Mouse (Mus musculus) cerebellum, adult 2 months (tissue): ENCODE measurements around the gene Cenps.
A peak's percentile ranks its signal among the peaks of the same experiment; 100 is the strongest.

Experiments
- CTCF ChIP-seq: fragments of 200-500 bp; IDR thresholded peaks from 2 replicates; pipeline ENCODE4 v1.5.1; 2011; ENCODE audit warnings: low read depth, mild to moderate bottlenecking, control low read depth, low read length, moderate library complexity, borderline replicate concordance; ENCODE audit not compliant: insufficient read depth
- POLR2A ChIP-seq: fragments of 200-500 bp; IDR thresholded peaks from 2 replicates; pipeline ENCODE4 v1.6.1; 2011; ENCODE audit warnings: low read length, control low read depth, borderline replicate concordance; ENCODE audit not compliant: insufficient read depth

DNA sequence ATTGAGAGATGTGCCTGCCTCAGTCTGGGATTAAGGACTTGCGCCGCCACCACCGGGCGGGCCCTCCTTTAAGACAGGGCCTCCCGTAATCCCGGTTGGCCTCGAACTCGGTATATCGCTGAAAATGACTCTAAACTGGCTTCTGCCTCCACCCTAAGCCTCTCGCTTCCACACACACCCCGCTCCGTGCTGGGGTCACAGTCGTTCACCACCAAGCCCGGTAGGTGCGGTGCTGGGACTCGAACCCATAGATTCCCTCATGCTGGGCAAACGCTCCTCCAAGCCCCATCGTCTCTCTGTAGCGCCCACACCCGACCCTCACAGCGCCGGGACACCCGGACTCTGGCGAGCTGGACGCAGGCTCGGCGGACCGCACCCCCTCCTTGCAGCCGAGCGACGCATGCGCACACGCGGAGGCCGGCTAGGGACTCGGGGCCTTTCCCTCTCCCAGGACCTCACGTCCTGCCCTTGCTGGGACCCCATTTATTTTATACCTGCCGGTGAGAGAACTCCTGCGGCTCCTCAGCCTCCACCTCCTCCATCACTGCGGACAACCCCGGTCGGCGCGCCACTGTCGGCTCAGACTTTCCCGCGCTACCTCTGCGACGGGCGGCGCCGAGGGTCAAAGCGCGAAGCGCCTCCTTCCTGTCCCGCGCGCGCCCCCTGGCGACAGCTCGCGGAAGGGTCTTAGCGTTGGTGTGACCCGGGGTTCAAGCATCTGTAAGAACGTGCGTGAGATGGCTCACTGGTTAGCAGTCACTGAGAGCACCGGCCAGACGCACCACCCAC, at the start of gene Cenps:
- peak; percentile 86 for TF ChIP-seq CTCF
- no peak for TF ChIP-seq POLR2A
